Mouse (Mus musculus): Measurements from ENCODE around the gene Them5.

GRCm38 (mm10) chr3:94396336-94396735 lies 54.4 kb downstream of the Them5 start:
- TF ChIP-seq CTCF (IDR thresholded peaks at IDR 0.05; ENCODE audit: low read depth) (no peak), EP300 (IDR thresholded peaks at IDR 0.05; ENCODE audit: low read depth) (no peak)

All from heart, postnatal 0 days (tissue).